Mouse (Mus musculus) limb, embryonic 14.5 days (tissue): Measurements from ENCODE around the gene Fas. TPM values are rescaled to one million over a fixed set of nuclear protein-coding genes. Genes with fewer than 3 reads are reported as not detected.

Experiments
- ATAC-seq: fragments of 200-750 bp; cut with Nextera tagmentation; 2 replicates; pipeline ENCODE4 v1.8.0; 2017; ENCODE audit warnings: low read depth, moderate number of reproducible peaks, moderate TSS enrichment; ENCODE audit not compliant: low FRiP score
- DNase-seq: peaks from one replicate; pipeline ENCODE4 v3.0.0-alpha.2; 2015; ENCODE audit warnings: low spot score
- H3K27ac ChIP-seq: fragments of 300-500 bp; sonication (generic); replicated peaks from 2 replicates; pipeline ENCODE4 v1.5.1; 2014; ENCODE audit warnings: low read depth, mild to moderate bottlenecking, low read length, moderate library complexity, mixed read lengths
- H3K27me3 ChIP-seq: fragments of 300-500 bp; sonication (generic); 2 replicates; pipeline ENCODE4 v1.6.1; 2014; ENCODE audit warnings: low read length, mixed read lengths; ENCODE audit not compliant: control insufficient read depth, insufficient read depth
- H3K36me3 ChIP-seq: fragments of 300-500 bp; sonication (generic); 2 replicates; pipeline ENCODE4 v1.6.1; 2014; ENCODE audit warnings: mild to moderate bottlenecking, low read length, moderate library complexity, mixed read lengths; ENCODE audit not compliant: control insufficient read depth, insufficient read depth
- H3K4me1 ChIP-seq: fragments of 300-500 bp; sonication (generic); 2 replicates; pipeline ENCODE4 v1.6.1; 2014; ENCODE audit warnings: antibody characterized with exemption, low read length, mixed read lengths; ENCODE audit not compliant: control insufficient read depth, insufficient read depth
- H3K4me2 ChIP-seq: fragments of 300-500 bp; sonication (generic); replicated peaks from 2 replicates; pipeline ENCODE4 v1.6.1; 2014; ENCODE audit warnings: low read depth, mild to moderate bottlenecking, low read length, moderate library complexity; ENCODE audit not compliant: severe bottlenecking
- H3K4me3 ChIP-seq: fragments of 300-500 bp; sonication (generic); replicated peaks from 2 replicates; pipeline ENCODE4 v1.5.1; 2014; ENCODE audit warnings: low read length
- H3K9ac ChIP-seq: fragments of 300-500 bp; sonication (generic); 2 replicates; pipeline ENCODE4 v1.6.1; 2014; ENCODE audit warnings: mild to moderate bottlenecking, low read depth, low read length, moderate library complexity; ENCODE audit not compliant: severe bottlenecking
- H3K9me3 ChIP-seq: fragments of 300-500 bp; sonication (generic); 2 replicates; pipeline ENCODE4 v1.6.1; 2016; ENCODE audit warnings: low read length; ENCODE audit not compliant: control insufficient read depth
- POLR2A ChIP-seq: fragments of 200-500 bp; IDR thresholded peaks from 2 replicates; pipeline ENCODE4 v1.8.0; 2012; ENCODE audit warnings: inconsistent platforms, mild to moderate bottlenecking, moderate library complexity, borderline replicate concordance; ENCODE audit not compliant: insufficient read depth, insufficient read length; ENCODE audit errors: extremely low read depth
- WGBS: fragments of 180-500 bp; shearing (Covaris S2); extraction: QIAGEN DNeasy Blood & Tissue Kit; methylation state at CpG from one replicate; pipeline ENCODE4 v1.1.7; 2014; 5-methylcytosine and 5-hydroxymethylcytosine counted together
- polyA plus RNA-seq, 2 experiments: library from polyadenylated mRNA; depleted of rRNA in 1 of 2; stranded (reverse) in 1 of 2; unstranded in 1 of 2; fragments of >200 nt; fragmentation: Nextera tagmentation in 1 of 2; extraction: Ambion mirVana in 1 of 2; gene quantifications; 2 replicates each; pipeline versions ENCODE4 v1.2.1 to v1.2.3; 2012 to 2014

Gene Fas
- polyA plus RNA-seq, 2 experiments = 1.7 to 4.2 TPM

DNA sequence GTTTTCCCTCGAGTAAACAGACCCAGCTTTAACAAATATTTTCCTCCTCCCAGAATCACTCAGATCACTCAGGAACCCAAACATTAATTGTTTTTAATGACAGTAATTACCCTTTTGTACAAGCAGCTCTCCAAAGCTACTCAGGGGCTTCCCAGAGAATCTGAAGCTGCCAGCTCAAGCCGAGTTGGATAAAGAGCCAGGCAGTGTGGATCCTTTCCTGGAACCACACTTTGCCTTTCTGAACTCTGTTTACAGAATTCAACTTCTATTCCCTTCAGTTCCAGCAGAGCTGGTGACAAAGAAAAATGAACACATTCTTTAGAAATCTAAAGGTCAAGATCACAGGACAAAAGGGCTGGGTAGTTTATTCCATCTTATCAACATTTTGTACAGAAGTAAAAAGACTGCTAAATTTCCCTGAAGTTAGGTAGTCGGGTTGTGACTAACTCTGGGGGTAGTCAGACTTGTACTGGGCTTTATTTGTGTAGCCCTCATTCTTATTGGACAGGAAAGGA, 62.9 kb downstream of the Fas start:
- Histone ChIP-seq H3K36me3 (no peaks in the 10 kb centered on the region), H3K9me3 (no peaks in the 10 kb centered on the region), H3K27me3 (no peaks in the 10 kb centered on the region), H3K4me1 (no peaks in the 10 kb centered on the region), H3K27ac (no peak overlapping the region), H3K4me3 (no peak overlapping the region), H3K9ac (no peak overlapping the region), H3K4me2 (no peak overlapping the region)
- no peak for TF ChIP-seq POLR2A
- 40% methylated on average over 3 of the region's 3 CpGs for WGBS
- ATAC-seq (no peak), DNase-seq (no peak)

GRCm38 (mm10) chr19:34362639-34363038, 72.2 kb downstream of the Fas start:
- H3K4me2 ChIP-seq = no peak overlapping the region
- WGBS = 85% methylated on average over 1 of the region's 1 CpGs
- DNase-seq = no peak
- no peaks in the 10 kb centered on the region for H3K4me1 ChIP-seq
- H3K9ac ChIP-seq = no peak overlapping the region
- H3K27me3 ChIP-seq = no peaks in the 10 kb centered on the region
- no peak overlapping the region for H3K27ac ChIP-seq
- ATAC-seq = no peak
- H3K4me3 ChIP-seq = no peak overlapping the region
- TF ChIP-seq POLR2A = no peak
- H3K36me3 ChIP-seq = no peaks in the 10 kb centered on the region
- H3K9me3 ChIP-seq = peaks cover 8% of the 10 kb centered on the region

GRCm38 (mm10) chr19:34369551-34369950, 79.1 kb downstream of the Fas start:
- Histone ChIP-seq H3K4me3 (no peak overlapping the region), H3K9me3 (no peaks in the 10 kb centered on the region), H3K27ac (no peak overlapping the region), H3K4me2 (no peak overlapping the region), H3K4me1 (no peaks in the 10 kb centered on the region), H3K9ac (no peak overlapping the region), H3K27me3 (no peaks in the 10 kb centered on the region), H3K36me3 (no peaks in the 10 kb centered on the region)
- peak; percentile 20 for DNase-seq
- WGBS = 8% methylated on average over 1 of the region's 1 CpGs
- TF ChIP-seq POLR2A = no peak
- ATAC-seq = no peak

DNA sequence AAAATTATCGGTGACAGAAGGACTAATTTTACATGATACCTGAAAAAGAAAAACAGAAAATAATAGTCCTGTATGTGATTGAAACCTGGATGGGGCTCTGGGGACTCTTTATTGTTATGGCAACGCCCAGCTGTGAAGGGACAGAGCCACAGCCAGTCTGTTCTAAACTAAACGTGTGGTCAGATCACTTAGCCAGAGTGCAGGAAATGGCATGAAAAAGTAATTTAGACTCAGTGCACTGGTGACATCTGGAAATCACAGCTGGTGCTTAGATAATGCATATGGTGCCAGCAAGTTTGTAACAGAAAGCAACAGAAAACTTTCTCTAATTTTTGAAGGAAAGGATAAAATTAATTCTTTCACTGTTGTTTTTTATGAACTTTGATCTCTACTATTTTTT, 79.9 kb downstream of the Fas start:
- Histone ChIP-seq H3K36me3 (no peaks in the 10 kb centered on the region), H3K4me3 (no peak overlapping the region), H3K4me2 (no peak overlapping the region), H3K9me3 (no peaks in the 10 kb centered on the region), H3K27me3 (no peaks in the 10 kb centered on the region), H3K27ac (no peak overlapping the region), H3K4me1 (no peaks in the 10 kb centered on the region), H3K9ac (no peak overlapping the region)
- DNase-seq (peak; percentile 25), ATAC-seq (no peak)
- TF ChIP-seq POLR2A = no peak
- WGBS = 21% methylated on average over 3 of the region's 3 CpGs

Other genes with a start within 250 kb of the Fas start
- not detected in 2 replicates for gene Lipn, start 223.3 kb upstream of the Fas start, polyA plus RNA-seq (2012; rRNA removed)
- not detected in 2 replicates for gene Lipn, start 223.3 kb upstream of the Fas start, polyA plus RNA-seq (2014; fragmentation: Nextera tagmentation; extraction: Ambion mirVana)
- 4.4 and 6.7 TPM in 2 replicates for gene Lipm, start 189.7 kb upstream of the Fas start, polyA plus RNA-seq (2012; rRNA removed)
- gene Lipm, start 189.7 kb upstream of the Fas start, polyA plus RNA-seq (2014; fragmentation: Nextera tagmentation; extraction: Ambion mirVana) = 8.6 and 11.6 TPM in 2 replicates
- 3.1 and 4.9 TPM in 2 replicates for gene Ankrd22, start 124.6 kb upstream of the Fas start, polyA plus RNA-seq (2012; rRNA removed)
- 7.5 and 8.9 TPM in 2 replicates for gene Ankrd22, start 124.6 kb upstream of the Fas start, polyA plus RNA-seq (2014; fragmentation: Nextera tagmentation; extraction: Ambion mirVana)
- 8.6 and 9.0 TPM in 2 replicates for gene Stambpl1, start 98.4 kb upstream of the Fas start, polyA plus RNA-seq (2012; rRNA removed)
- 14.8 and 16.6 TPM in 2 replicates for gene Stambpl1, start 98.4 kb upstream of the Fas start, polyA plus RNA-seq (2014; fragmentation: Nextera tagmentation; extraction: Ambion mirVana)
- gene Acta2, start 35.1 kb upstream of the Fas start, polyA plus RNA-seq (2012; rRNA removed) = 289 and 290 TPM in 2 replicates
- 241 and 313 TPM in 2 replicates for gene Acta2, start 35.1 kb upstream of the Fas start, polyA plus RNA-seq (2014; fragmentation: Nextera tagmentation; extraction: Ambion mirVana)
- 42.0 and 51.6 TPM in 2 replicates for gene Ch25h, start 184.5 kb downstream of the Fas start, polyA plus RNA-seq (2012; rRNA removed)
- 29.3 and 31.3 TPM in 2 replicates for gene Ch25h, start 184.5 kb downstream of the Fas start, polyA plus RNA-seq (2014; fragmentation: Nextera tagmentation; extraction: Ambion mirVana)
- gene Lipa, start 236.8 kb downstream of the Fas start, polyA plus RNA-seq (2012; rRNA removed) = 40.9 and 45.1 TPM in 2 replicates
- gene Lipa, start 236.8 kb downstream of the Fas start, polyA plus RNA-seq (2014; fragmentation: Nextera tagmentation; extraction: Ambion mirVana) = 55.0 and 57.1 TPM in 2 replicates